Mouse (Mus musculus) intestine, embryonic 15.5 days (tissue): Measurements from ENCODE around the gene Enpp4. TPM values are rescaled to one million over a fixed set of nuclear protein-coding genes. Genes with fewer than 3 reads are reported as not detected.
A peak's percentile ranks its signal among the peaks of the same experiment; 100 is the strongest.

Source experiments
- ATAC-seq: fragments of 200-750 bp; cut with Nextera tagmentation; 2 replicates; pipeline ENCODE4 v1.8.0; 2017; ENCODE audit warnings: moderate TSS enrichment, moderate library complexity
- H3K27ac ChIP-seq: fragments of 300-500 bp; sonication (generic); 2 replicates; pipeline ENCODE4 v1.5.1; 2015; ENCODE audit warnings: mild to moderate bottlenecking, inconsistent platforms
- H3K27me3 ChIP-seq: fragments of 300-500 bp; sonication (generic); replicated peaks from 2 replicates; pipeline ENCODE4 v1.6.1; 2015; ENCODE audit warnings: inconsistent platforms
- H3K36me3 ChIP-seq: fragments of 300-500 bp; sonication (generic); 2 replicates; pipeline ENCODE4 v1.6.1; 2015; ENCODE audit warnings: inconsistent platforms
- H3K4me1 ChIP-seq: fragments of 300-500 bp; sonication (generic); replicated peaks from 2 replicates; pipeline ENCODE4 v1.6.1; 2015; ENCODE audit warnings: inconsistent platforms
- H3K4me2 ChIP-seq: fragments of 300-500 bp; sonication (generic); replicated peaks from 2 replicates; pipeline ENCODE4 v1.6.1; 2015; ENCODE audit warnings: mild to moderate bottlenecking, inconsistent platforms
- H3K4me3 ChIP-seq: fragments of 300-500 bp; sonication (generic); replicated peaks from 2 replicates; pipeline ENCODE4 v1.5.1; 2015; ENCODE audit warnings: inconsistent platforms
- H3K9ac ChIP-seq: fragments of 300-500 bp; sonication (generic); 2 replicates; pipeline ENCODE4 v1.6.1; 2015; ENCODE audit warnings: inconsistent platforms
- H3K9me3 ChIP-seq: fragments of 300-500 bp; sonication (generic); 2 replicates; pipeline ENCODE4 v1.6.1; 2016; ENCODE audit warnings: inconsistent platforms
- WGBS: fragments of 180-500 bp; shearing (Covaris S2); methylation state at CpG from one replicate; pipeline ENCODE4 v1.1.7; 2015; 5-methylcytosine and 5-hydroxymethylcytosine counted together
- polyA plus RNA-seq: library from polyadenylated mRNA; unstranded; fragments of >200 nt; fragmentation: Nextera tagmentation; extraction: Ambion mirVana; gene quantifications from 2 replicates; pipeline ENCODE4 v1.2.1, GENCODE M21; 2015

Gene Enpp4
- polyA plus RNA-seq, 1 experiment from 2014 or later = 5.4 TPM

DNA sequence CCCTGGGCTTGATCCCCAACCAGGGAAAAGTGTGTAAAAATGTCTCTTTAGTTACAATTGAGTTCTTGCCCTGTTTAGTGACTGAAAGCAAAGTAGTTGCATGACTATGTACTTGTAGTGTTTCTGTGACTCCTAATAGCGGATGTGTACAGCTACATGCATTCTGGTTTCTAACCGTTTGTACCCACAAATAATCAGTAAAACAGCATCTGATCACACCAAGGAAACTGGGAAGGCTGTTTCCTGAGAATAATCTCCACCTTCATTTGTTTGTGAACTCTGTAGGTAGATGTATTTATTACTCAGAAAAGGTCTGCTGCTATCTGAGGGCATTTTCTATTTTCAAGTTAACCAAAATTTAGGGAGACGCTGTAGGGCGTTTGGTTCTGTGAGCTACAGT, 22.5 kb downstream of the Enpp4 start:
- Histone ChIP-seq H3K4me3 (no peak overlapping the region), H3K4me1 (no peaks in the 10 kb centered on the region), H3K9ac (no peak overlapping the region), H3K4me2 (no peak overlapping the region), H3K9me3 (no peaks in the 10 kb centered on the region), H3K27me3 (no peaks in the 10 kb centered on the region), H3K27ac (no peak overlapping the region), H3K36me3 (no peaks in the 10 kb centered on the region)
- no peak for ATAC-seq
- WGBS = 93% methylated on average over 4 of the region's 4 CpGs

DNA sequence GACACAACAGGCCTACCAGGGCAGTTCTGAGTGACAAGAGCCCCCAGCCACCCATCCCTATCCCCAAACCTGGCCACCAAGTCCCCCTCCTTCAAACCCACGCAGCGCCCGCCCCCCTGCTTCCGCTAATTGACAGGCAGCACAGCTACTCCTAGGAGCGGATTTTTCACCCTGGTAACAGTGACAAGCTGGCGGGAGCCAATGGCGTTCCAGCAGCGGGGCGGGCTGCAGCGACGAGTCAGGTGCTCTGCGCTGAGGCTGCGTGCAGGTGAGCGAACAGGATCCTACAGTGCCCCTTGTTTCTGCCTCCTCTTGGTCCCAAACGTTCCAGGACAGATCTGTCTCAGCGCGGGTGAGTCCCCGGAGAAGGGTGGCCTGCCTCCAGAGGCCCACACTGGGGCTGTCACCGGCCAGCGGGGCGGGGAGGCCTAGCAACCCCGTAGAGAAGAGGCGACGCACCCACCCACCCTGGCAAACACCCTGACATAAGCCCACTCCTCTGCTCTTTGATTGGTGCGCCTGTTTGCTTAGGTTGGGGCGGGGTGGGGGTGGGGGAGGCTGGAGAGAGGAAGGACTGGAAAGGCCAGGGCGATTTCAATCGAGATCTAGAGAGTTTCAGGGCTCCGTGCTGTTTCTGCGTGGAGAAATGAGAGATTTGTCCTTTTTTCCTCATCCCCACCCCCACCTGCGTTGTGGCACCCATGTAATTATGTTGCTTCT, 26.8 kb downstream of the Enpp4 start, which contains the start of gene Enpp5:
Gene Enpp5, plus strand, starts transcription at position 183 of the 720 bp plus-strand sequence.
- ATAC-seq = peak; percentile 99
- no peaks in the 10 kb centered on the region for H3K27me3 ChIP-seq
- peak within 1 kb of the TSS; percentile 67 for H3K9ac ChIP-seq
- H3K4me1 ChIP-seq = 0 out of 2 replicates have a peak, but pooled peaks cover 2% of the 10 kb centered on the region
- H3K4me2 ChIP-seq = peak within 1 kb of the TSS; percentile 94
- H3K36me3 ChIP-seq = no peaks in the 10 kb centered on the region
- peak within 1 kb of the TSS; percentile 63 for H3K4me3 ChIP-seq
- H3K9me3 ChIP-seq = no peaks in the 10 kb centered on the region
- H3K27ac ChIP-seq = peak within 1 kb of the TSS; percentile 87
- 0% methylated on average over 31 of the region's 31 CpGs for WGBS

DNA sequence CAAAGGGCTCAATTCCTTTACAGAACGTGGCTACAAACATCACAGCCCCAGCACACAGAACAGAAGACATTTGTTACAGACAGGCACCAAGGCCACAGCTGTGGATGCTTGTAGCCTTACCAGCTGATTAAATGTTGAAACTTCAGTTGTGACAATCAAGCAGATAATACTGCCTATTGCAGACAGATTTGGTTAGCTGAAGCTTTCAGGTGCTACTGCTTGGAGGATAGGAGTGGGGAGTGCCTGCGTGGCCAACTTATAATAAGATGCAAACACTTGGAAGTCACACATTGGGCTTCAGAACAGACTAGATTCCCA, 27.8 kb downstream of the Enpp4 start:
- Histone ChIP-seq H3K4me1 (0 out of 2 replicates have a peak, but pooled peaks cover 2% of the 10 kb centered on the region), H3K9ac (no peak overlapping the region), H3K36me3 (no peaks in the 10 kb centered on the region), H3K4me3 (no peak overlapping the region), H3K27me3 (no peaks in the 10 kb centered on the region), H3K4me2 (no peak overlapping the region), H3K9me3 (no peaks in the 10 kb centered on the region), H3K27ac (no peak overlapping the region)
- no peak for ATAC-seq
- WGBS = 66% methylated on average over 2 of the region's 2 CpGs

DNA sequence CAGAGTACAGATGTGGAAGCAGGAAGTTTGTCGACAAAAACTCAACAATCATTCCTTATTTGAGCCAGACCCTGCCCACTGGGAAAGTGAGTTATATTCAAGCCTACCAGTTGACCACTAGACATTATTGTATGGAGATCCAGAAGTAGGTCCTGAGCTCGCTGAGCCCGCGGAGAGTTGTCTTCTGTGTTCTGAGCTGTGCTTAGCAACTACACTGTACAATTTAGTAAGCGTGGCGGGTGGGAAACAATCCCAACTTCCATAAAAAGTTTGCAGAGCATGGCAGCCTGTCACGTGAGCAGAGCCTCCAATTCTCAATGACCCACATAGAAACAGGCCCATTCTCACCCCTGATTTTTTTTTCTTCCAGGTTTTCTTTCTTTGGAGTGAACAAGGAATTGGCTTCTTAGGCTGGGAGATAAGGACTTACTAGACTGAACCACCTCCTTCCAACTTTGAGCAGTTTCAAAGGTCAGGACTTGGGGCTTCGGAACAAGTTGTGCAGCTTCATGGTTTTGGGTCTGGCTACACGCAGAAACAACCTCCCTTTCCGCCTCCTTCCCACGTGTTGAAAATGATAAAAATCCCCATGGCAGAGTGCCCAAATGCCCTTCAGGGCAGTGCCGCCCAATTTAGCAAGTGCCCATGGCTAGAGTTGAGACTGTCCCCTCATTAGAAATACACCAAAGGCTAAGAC, 28.3 kb downstream of the Enpp4 start:
- no peak overlapping the region for H3K27ac ChIP-seq

DNA sequence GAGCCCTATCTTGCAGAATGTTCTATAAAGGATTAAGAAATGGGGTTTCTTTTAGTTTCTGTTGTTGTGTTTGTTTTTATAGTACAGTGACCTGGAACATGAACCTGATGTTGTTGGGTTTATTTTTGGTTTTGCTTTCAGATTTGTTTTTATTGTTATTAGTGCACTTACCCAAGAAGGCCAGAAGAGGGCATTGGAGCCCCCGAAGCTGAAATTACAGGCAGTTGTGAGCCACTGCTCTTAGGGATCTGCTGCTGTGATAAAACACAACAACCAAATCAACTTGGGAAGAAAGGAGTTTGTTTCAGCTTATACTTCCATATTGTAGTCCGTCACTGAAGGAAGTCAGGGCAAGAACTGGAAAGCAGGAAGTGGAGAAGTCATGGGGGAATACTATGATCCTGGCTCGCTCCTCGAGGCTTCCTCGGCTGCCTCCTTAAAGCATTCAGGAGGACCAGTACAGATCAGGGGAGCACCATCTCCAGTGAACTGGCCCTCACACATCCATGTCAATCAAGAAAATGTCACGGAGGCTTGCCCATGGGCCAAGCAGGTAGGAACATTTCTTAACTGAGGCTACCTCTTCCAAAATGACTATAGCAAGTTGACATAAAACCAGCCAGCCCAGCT, 29.4 kb downstream of the Enpp4 start:
- Histone ChIP-seq H3K4me1 (0 out of 2 replicates have a peak, but pooled peaks cover 2% of the 10 kb centered on the region), H3K27ac (no peak overlapping the region), H3K9me3 (no peaks in the 10 kb centered on the region), H3K27me3 (no peaks in the 10 kb centered on the region), H3K36me3 (no peaks in the 10 kb centered on the region), H3K4me2 (no peak overlapping the region), H3K9ac (no peak overlapping the region), H3K4me3 (no peak overlapping the region)
- no peak for ATAC-seq
- WGBS = 56% methylated on average over 6 of the region's 6 CpGs

More for the DNA sequence above, 28.3 kb downstream of the Enpp4 start:
- 76% methylated on average over 12 of the region's 12 CpGs for WGBS
- no peaks in the 10 kb centered on the region for H3K36me3 ChIP-seq
- H3K4me3 ChIP-seq = no peak overlapping the region
- no peak for ATAC-seq
- no peaks in the 10 kb centered on the region for H3K27me3 ChIP-seq
- no peak overlapping the region for H3K4me2 ChIP-seq
- H3K9ac ChIP-seq = no peak overlapping the region
- H3K4me1 ChIP-seq = 0 out of 2 replicates have a peak, but pooled peaks cover 2% of the 10 kb centered on the region
- H3K9me3 ChIP-seq = no peaks in the 10 kb centered on the region

DNA sequence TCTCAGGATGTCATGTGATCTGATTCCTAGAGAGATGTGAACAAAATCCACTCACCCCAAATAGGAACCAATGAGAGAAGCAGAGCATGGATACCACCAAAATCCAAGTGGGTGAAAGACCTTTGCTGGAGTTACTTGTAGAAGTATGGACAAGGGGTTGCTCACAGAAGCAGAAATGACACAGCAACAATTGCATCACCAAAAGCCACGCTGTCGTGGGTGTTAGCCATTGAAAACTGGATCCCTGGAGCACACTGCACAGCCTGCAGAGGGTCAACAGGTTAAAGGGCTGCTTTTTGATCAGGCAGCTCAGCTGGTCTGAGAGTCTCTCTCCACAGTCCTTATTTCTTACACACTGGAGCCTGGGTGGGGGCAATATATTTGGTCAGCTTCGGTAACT, 30.0 kb downstream of the Enpp4 start:
- WGBS = 85% methylated on average over 3 of the region's 3 CpGs
- H3K27me3 ChIP-seq = no peaks in the 10 kb centered on the region
- H3K4me2 ChIP-seq = no peak overlapping the region
- H3K27ac ChIP-seq = no peak overlapping the region
- no peak overlapping the region for H3K4me3 ChIP-seq
- ATAC-seq = no peak
- H3K9me3 ChIP-seq = no peaks in the 10 kb centered on the region
- 0 out of 2 replicates have a peak, but pooled peaks cover 2% of the 10 kb centered on the region for H3K4me1 ChIP-seq
- no peaks in the 10 kb centered on the region for H3K36me3 ChIP-seq
- no peak overlapping the region for H3K9ac ChIP-seq

DNA sequence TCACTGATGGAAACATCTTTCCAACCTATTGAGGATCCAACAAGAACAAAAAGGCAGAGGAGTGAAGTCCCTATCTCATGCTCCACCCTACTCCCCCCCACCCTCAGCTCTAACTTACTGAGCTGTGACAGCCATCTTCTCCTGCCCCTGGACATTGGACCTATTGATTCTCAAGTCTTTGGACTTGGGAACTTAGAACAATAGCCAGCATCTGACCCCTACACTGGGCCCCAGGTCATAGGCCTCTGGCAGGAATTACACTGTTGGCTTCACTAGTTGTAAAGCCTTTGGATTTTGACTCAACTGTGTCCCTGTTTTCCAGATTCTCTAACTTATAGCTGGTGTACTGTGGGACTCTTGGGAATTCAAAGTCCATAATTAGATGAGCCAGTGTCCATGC, 33.9 kb downstream of the Enpp4 start:
- Histone ChIP-seq H3K9me3 (no peaks in the 10 kb centered on the region), H3K4me2 (no peak overlapping the region), H3K36me3 (no peaks in the 10 kb centered on the region), H3K9ac (no peak overlapping the region), H3K4me3 (no peak overlapping the region), H3K27ac (no peak overlapping the region), H3K4me1 (no peaks in the 10 kb centered on the region), H3K27me3 (no peaks in the 10 kb centered on the region)
- 0 out of 2 replicates have a peak, but pooled peaks have one; percentile 41 for ATAC-seq

DNA sequence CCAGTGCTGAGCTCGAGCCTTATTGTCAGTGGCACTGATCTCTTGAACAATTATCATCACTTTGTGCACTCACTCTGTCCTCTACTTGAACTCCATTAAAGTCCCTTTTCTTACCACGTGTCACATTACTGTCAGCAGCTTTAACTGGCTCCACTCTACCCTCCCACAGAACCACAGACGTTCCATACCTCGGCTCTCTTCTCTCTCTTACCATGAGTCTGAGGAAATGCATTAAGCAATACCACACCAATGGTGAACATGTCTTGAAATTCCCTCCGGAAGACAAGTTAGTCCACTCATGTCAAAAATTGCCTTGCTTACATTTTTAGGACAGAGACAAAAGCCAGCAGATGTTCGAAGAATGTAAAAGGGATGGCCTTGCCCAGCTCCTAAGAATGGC, 36.7 kb downstream of the Enpp4 start:
- Histone ChIP-seq H3K9me3 (no peaks in the 10 kb centered on the region), H3K27ac (no peak overlapping the region), H3K9ac (no peak overlapping the region), H3K4me1 (no peaks in the 10 kb centered on the region), H3K4me2 (no peak overlapping the region), H3K36me3 (no peaks in the 10 kb centered on the region), H3K4me3 (no peak overlapping the region), H3K27me3 (no peaks in the 10 kb centered on the region)
- WGBS = 72% methylated on average over 6 of the region's 6 CpGs
- no peak for ATAC-seq

DNA sequence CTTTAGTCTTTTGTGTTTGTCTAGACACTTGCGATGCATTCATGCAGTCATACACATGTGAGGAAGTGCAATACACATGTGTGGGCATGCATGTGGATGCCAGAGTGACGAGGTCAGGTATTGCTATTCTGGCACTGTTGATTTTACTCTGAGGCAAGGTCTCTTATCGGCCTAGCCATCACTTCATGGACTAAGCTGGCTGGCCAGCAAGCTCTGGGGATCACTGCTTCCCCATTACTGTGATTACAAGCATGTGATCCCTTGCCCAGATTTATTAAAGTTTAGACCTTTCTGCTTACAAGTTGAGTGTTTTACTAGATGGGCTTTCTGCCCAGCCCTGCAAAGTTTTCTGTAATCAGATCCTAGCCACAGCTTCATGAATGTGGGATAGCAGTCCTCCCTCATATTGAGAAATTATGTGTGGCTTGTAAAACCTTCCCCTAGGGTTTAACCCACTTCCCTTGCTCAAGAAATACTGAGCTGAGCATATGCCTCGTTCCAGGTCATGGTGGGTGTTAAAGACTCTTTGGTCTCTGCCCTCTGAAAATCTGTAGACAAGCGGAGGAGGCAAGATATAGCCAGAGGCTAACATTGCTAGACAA, 44.2 kb downstream of the Enpp4 start:
- Histone ChIP-seq H3K36me3 (no peaks in the 10 kb centered on the region), H3K9me3 (no peaks in the 10 kb centered on the region), H3K9ac (no peak overlapping the region), H3K4me3 (no peak overlapping the region), H3K27ac (no peak overlapping the region), H3K27me3 (no peaks in the 10 kb centered on the region), H3K4me2 (no peak overlapping the region), H3K4me1 (no peaks in the 10 kb centered on the region)
- no peak for ATAC-seq
- WGBS = 71% methylated on average over 5 of the region's 5 CpGs

DNA sequence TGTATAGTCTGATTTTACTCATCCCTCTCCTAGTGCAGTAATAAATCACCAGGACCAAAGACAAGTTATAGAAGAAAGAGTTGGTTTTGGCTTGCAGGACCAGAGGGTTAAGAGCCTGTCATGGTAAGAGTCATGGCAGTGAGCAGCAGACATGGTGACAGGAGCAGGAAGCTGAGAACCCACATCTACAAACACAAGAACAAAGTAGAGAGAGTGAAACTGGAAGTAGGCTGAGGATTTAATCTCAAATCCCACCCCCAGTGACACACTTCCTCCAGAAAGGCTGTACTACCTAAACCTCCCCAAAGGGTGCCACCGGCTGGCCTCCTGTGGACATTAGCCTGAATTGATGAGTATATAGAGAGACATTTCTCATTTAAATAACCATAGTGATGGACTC, 44.8 kb downstream of the Enpp4 start:
- no peaks in the 10 kb centered on the region for H3K36me3 ChIP-seq
- H3K27ac ChIP-seq = no peak overlapping the region
- no peak overlapping the region for H3K9ac ChIP-seq
- ATAC-seq = no peak
- H3K9me3 ChIP-seq = no peaks in the 10 kb centered on the region
- no peak overlapping the region for H3K4me3 ChIP-seq
- H3K27me3 ChIP-seq = no peaks in the 10 kb centered on the region
- H3K4me2 ChIP-seq = no peak overlapping the region
- WGBS = 93% methylated on average over 1 of the region's 1 CpGs
- no peaks in the 10 kb centered on the region for H3K4me1 ChIP-seq

DNA sequence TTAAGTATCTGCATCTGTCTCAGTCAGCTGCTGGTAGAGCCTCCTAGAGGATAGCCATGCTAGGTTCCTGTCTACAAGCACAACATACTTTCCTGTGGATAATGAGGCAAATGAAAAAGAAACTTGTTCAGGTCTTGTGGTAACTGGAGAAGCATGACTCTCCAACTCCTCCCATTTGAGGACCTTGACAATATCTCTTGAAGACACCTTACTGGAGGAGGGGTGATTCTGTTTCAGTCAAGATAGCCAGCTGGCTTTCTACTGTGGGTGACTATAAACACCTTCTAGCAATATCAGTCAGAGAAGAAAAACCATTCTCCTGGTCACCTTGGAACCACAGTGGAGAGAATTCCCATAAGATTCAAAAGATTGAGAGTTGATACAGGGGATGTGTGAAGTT, 47.5 kb downstream of the Enpp4 start:
- H3K4me3 ChIP-seq = no peak overlapping the region
- H3K4me2 ChIP-seq = no peak overlapping the region
- H3K9ac ChIP-seq = no peak overlapping the region
- no peak for ATAC-seq
- no peaks in the 10 kb centered on the region for H3K36me3 ChIP-seq
- no peaks in the 10 kb centered on the region for H3K9me3 ChIP-seq
- H3K27me3 ChIP-seq = no peaks in the 10 kb centered on the region
- H3K27ac ChIP-seq = no peak overlapping the region
- H3K4me1 ChIP-seq = no peaks in the 10 kb centered on the region

DNA sequence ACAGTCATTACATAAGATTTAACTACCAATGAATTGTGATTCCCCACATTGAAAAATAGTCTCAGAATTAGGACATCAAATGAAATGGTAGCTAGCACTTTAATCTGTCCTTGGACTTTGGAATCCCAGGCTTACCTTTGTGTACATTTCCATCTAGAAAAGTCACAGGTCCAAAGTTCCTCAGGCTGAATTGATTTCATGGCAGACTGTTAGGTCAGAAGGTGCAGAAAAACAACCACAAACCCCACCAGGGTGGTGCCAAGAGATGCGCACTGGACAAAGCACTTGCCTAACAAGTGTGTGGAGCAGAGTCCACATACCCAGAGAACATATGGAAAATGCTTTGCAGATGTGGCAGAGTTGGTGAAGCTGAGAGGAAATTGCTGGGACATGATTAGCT, 48.5 kb downstream of the Enpp4 start:
- Histone ChIP-seq H3K4me1 (no peaks in the 10 kb centered on the region), H3K9me3 (no peaks in the 10 kb centered on the region), H3K36me3 (no peaks in the 10 kb centered on the region), H3K27ac (no peak overlapping the region), H3K9ac (no peak overlapping the region), H3K27me3 (no peaks in the 10 kb centered on the region), H3K4me3 (no peak overlapping the region), H3K4me2 (no peak overlapping the region)
- WGBS = 85% methylated on average over 1 of the region's 1 CpGs
- no peak for ATAC-seq
